Mouse (Mus musculus): Measurements from ENCODE around the gene Rab5b.

DNA sequence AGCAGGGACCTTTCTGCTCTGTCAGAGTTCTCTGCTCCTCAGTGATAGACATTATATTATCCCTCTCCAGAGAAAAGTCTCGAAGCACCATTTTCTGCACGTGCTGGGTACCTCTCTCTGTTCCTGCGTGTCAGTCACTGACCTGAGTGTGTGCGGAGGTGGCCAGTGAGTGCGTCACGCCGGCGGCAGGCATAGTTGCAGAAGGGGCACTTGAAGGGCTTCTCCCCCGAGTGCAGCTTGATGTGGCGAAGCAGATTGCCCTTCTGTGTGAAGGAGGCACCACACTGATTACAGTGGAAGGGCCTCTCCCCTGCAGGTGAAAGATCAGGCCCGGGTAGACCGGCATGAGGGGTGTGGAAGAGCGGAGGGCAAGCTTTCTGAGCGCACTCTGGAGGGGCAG lies 56.1 kb downstream of the Rab5b start:
- TF ChIP-seq EP300 (IDR thresholded peaks at IDR 0.05) (no peak), CTCF (IDR thresholded peaks at IDR 0.05) (no peak)

Measured in lung, postnatal 0 days (tissue).